Mouse (Mus musculus): ENCODE measurements around the gene Gjb3.
A peak's percentile ranks its signal among the peaks of the same experiment; 100 is the strongest.

Gjb3 gene

GRCm38 (mm10) chr4:127334870-127335504, 4.3 kb upstream of the Gjb3 start:
- no peak for DNase-seq (ENCODE audit: low read depth)

DNA sequence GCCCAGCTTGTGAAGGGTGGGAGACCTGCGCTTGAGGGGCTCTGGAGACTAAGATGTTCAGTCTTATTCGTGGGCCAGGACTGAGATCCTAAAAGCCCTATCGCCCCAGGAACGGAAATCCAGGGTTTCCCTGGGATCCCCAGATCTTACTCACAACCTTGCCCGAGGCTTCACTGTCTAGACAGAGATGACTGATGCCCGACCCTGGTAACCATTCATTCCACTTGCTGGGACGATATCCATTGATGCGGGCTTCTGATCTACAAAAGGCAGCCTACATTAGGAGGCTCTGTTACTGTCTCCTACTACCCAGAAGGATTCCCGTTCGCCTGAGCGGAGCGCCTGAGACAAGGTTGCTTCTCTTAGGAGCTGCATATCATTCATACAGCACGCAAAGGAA, 527 bp upstream of the Gjb3 start:
- DNase-seq (ENCODE audit: low read depth) = no peak

DNA sequence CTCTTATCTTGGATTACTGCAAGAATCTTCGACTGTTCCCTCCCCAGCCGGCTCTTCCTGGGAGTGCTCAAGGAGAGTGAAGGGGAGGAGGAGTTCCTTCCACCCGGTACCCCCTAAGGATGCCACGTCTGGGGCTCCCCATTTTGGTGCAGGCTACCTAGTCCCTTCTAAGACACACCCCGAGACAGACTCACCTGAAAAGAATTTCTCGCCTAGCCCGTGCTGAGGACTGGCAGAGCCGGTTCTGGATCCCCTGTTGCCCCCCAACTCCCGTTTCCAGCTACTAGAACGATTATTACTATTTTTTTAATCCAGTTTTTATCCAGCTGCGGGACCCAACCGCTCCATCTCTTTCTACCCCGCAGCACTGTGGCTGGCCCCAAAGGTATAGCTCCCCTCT, 893 bp downstream of the Gjb3 start:
- no peak for DNase-seq (ENCODE audit: low read depth)

DNA sequence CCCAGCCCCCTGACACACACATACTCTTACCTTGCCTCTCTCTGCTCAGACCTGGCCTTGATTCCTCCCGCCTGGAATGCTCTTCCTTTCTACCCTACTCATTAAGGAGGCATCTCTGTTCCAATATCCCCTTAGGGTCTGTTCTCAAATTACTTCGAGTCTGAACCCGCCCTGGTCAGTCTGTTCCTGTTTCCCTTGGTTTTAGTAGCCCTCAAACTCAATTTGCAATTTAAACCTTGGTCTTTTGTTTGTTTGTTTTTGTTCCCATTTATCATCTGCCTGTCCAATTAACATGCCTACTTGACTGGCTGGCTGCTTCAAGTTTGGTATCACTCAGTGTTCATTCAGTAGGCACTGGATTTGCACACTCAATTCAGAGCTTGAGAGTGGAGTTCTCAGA, 1.6 kb downstream of the Gjb3 start:
- no peak for DNase-seq (ENCODE audit: low read depth)

DNA sequence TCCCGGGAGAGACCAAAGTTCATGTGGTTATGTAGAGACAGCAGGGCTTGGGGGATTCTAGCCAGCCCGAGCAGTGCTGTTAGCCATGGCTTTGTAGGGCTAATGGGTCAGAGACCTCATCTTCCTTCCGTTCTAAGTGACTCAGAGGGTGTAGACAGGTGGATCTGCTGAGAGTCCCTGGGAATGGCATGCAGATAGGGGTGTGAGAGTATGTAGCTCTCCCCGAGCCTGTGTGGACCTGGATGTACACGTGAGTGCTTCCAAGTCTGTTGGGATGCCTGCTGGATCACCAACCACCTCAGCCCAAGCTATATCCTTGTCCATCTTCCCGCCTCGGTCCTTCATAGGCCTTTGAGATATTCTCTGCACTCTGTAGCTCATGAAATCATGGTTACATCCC, 2.3 kb downstream of the Gjb3 start:
- no peak for DNase-seq (ENCODE audit: low read depth)

GRCm38 (mm10) chr4:127327749-127328148, 2.9 kb downstream of the Gjb3 start:
- DNase-seq (ENCODE audit: low read depth) = no peak

- no peak for DNase-seq (ENCODE audit: low read depth)
Observed at GRCm38 (mm10) chr4:127327258-127327657, 3.4 kb downstream of the Gjb3 start.

GRCm38 (mm10) chr4:127325276-127325675, 5.4 kb downstream of the Gjb3 start:
- no peak for DNase-seq (ENCODE audit: low read depth)

DNA sequence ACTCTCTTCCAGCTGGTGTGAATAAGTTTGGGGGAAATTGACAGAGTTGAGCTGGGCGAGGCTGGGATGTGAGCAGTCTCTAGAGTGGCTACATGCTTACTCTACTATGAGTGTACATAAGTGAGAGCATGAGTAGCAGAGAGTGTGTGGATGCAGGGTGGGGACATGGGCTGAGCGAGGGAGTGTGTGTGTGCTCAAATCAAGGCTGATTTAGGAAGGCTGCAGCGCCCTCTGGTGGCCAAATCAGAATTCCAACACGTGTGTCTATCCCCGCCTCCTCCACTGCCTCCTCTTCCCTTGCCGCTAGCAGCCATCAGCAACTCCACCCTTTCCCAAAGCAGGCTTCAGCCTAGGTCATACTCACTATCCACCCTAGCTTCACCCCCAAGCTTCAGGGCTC, 5.9 kb downstream of the Gjb3 start:
- DNase-seq (ENCODE audit: low read depth) = peak; percentile 73

DNA sequence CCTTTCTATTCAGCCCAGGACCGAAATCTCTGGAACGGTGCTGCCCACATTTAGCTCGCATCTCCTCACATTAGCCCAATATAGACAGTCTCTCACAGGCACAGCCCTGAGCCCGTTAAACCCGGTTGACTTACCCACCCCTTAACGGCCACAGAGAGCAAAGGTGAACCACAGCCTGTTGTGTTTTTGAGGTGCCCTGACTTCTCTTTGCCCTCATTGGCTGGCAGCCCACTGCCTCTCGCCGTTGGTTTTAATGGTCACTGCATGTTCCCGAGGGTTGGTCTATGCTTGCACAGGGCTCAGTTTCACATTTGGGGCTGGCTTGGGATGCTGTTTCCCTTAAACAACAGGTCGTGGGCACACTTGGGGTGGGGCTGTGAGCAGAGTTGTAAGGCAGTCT, 6.3 kb downstream of the Gjb3 start:
- no peak for DNase-seq (ENCODE audit: low read depth)

- DNase-seq (ENCODE audit: low read depth) = no peak
Observed at GRCm38 (mm10) chr4:127323651-127324050, 7.0 kb downstream of the Gjb3 start.

- DNase-seq (ENCODE audit: low read depth) = peak; percentile 70
Observed at GRCm38 (mm10) chr4:127319613-127320012, 11.0 kb downstream of the Gjb3 start.

GRCm38 (mm10) chr4:127317143-127317542, 13.5 kb downstream of the Gjb3 start:
- DNase-seq (ENCODE audit: low read depth) = no peak

DNA sequence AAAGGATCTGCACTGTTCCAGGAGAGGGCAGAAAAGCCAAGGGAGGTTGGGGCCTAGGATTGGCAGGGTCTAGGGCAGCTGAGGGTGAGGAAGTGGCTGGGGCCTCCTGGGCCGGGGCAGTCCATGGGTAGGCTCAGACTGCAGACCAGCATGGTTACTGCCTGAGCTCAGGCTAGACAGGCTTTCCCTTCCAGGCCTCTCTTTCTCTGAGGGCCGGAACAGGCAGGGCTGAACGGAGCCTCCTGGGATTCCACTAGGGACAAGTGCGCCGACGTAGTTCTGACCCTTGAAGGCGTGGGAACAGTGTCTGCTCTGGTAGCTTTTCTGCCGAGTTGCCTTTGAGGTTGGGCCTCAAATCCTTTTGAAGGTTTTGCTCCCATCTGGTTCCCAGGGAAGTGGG, 14.9 kb downstream of the Gjb3 start:
- no peak for DNase-seq (ENCODE audit: low read depth)

DNA sequence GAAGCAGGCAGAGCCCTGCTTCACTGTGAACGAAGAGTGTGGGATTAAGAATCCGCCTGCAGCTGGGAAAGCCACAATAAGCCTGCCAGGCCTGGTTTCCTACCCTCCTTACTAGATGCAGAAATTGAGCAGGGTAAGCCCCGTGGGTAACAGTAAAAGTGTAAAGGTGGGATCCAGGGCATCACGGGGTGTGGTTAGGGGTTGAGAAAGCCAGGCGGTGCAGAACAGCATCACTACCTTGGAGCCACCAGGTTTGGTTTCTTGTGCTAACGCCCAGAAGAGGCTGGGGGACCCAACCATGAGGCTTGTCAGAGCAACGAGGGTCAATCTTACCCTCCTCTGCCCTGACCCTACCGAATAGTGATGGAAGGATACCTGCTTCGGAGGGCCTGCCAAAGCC, 16.1 kb downstream of the Gjb3 start:
- DNase-seq (ENCODE audit: low read depth) = no peak

DNA sequence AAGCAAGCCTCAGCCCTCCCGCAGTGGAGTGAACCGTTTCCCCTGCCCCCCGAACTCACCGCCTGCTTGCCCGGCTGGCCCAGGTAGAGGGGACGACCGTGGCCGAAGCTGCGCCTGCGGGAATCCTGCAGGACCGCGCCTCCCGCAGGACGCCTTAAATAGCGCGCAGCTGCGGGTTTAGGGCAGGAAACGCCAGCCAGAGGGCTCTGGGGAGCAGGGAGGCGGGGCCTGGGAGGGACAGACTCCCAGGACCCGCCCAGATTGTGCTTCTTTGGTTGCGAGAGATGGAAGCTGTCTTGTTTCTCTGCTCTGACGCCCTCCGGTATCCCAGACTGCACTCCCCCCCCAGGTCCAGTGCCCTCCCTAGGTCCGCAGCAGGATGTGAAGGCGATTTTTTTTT, 16.8 kb downstream of the Gjb3 start, which contains the start of gene Gja4:
TSS of gene Gja4 (minus strand) at position 179 of the 400 bp plus-strand sequence.
- peak; percentile 49 for DNase-seq (ENCODE audit: low read depth)

- no peak for DNase-seq (ENCODE audit: low read depth)
Observed at GRCm38 (mm10) chr4:127312349-127312748, 18.3 kb downstream of the Gjb3 start.

DNA sequence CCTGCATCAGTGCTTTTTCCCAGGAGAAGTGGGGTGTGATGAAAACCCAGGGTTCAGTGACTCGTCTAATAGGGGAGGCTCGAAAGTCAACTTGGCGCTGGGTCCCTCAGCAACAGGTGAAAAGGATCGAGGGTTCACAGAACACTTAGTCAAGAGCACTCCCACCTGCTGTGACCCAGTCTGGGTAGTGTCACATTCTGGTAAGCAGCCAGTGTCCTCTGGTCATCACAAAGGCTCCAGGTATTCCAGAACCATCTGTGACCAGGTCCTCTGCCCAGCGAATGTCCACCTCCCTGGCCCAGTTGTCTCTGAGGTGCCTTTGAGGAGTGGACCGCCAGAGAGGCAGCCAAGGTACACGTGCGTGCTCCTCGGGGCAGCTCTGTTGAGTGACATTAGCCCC, 19.1 kb downstream of the Gjb3 start:
- no peak for DNase-seq (ENCODE audit: low read depth)

GRCm38 (mm10) chr4:127306915-127307314, 23.7 kb downstream of the Gjb3 start:
- DNase-seq (ENCODE audit: low read depth) = no peak

- DNase-seq (ENCODE audit: low read depth) = no peak
Observed at GRCm38 (mm10) chr4:127303796-127304195, 26.8 kb downstream of the Gjb3 start.

GRCm38 (mm10) chr4:127300503-127300902, 30.1 kb downstream of the Gjb3 start:
- no peak for DNase-seq (ENCODE audit: low read depth)

DNA sequence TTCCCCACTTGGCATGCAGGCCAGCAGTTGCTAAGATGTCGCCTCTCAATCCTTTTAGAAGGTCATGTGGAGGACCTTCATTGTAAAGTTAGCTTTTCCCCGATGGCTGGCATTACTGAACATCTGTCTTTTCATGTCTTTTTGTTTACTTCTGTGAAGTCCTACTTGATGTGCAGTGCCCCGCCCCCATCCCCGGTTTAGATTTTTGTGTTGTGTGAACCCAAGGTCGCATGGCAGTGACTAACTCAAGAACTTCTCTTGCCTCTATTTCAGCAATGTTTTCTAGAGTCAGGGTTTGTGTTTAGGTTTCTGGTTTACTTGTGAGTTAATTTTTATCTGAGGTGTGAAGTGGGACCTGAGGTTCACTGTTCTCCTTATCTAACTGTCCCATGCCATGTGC, 38.0 kb downstream of the Gjb3 start:
- DNase-seq (ENCODE audit: low read depth) = no peak

- DNase-seq (ENCODE audit: low read depth) = no peak
Observed at GRCm38 (mm10) chr4:127289039-127289548, 41.5 kb downstream of the Gjb3 start.

DNA sequence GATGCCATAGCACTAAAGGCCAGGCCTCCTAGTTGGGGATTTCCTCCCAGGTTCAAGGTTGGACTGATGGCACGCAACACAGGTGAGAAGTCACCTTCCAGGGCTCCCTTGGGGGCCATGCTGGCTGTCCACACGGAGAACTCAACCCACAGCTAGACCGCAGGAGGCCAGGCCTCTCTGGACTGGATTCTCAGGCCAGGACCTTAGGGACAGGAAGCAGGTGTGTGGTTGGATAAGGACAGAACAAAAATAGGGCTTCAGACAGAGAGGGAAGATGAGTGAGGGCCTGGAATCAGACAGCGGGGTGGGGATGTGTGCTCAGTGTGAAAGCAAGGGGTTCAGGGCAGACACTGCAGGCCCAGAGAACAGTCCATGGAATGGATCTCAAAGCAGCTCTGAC, 43.7 kb downstream of the Gjb3 start:
- no peak for DNase-seq (ENCODE audit: low read depth)

All from induced T-regulatory cell, adult 2 months (primary cell).